Mouse (Mus musculus) heart, adult 11 months (tissue): ENCODE data around the gene Bdp1.

Experiments used
- DNase-seq: peaks from one replicate; pipeline ENCODE4 v3.0.0; 2022

Gene Bdp1

GRCm38 (mm10) chr13:99999078-99999477 lies 104.8 kb downstream of the Bdp1 start:
- no peak for DNase-seq

GRCm38 (mm10) chr13:99998099-99998498 lies 105.8 kb downstream of the Bdp1 start:
- DNase-seq = peak; percentile 75

- DNase-seq = no peak
Observed at GRCm38 (mm10) chr13:99989592-99989991, 114.3 kb downstream of the Bdp1 start.

DNA sequence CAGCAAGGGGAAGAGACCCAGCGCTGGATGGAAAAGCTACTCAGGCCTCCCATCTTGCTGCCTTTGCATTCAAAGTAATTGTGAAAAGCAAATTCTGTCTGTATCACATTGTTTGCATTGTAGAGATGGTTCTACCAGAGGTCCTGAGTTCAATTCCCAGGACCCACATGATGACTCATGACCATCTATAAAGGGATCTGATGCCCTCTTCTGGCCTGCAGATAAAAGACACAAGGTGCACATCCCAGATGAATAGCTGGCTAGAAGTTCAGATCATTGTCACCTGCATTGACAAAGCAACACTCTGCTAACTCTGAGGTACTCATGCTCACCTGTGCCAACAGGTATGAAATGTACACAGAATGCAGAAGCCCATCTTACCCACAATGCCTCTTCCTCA lies 120.5 kb downstream of the Bdp1 start:
- peak; percentile 10 for DNase-seq

DNA sequence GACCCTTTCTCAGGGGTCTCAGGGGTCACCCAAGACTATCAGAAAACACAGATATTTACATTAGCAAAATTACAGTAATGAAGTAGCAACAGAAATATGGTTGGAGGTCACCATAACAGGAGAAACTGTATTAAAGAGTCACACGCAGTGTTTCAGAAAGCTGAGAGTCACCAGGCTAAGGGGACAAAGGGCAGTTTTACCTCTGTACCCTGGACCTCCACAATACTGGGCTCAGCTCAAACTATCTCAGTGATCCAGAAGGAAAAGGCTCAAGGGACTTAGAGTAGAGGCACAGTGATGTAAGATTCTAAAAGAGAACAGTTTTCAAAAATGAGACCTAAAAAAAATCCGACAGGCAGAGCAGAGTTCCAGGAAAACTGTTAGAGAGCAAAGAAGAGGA lies 124.5 kb downstream of the Bdp1 start:
- no peak for DNase-seq

GRCm38 (mm10) chr13:99970089-99970488 lies 133.8 kb downstream of the Bdp1 start:
- DNase-seq = no peak
